ENCODE assay signal across 30 mouse cellular contexts in the genomic region with DNA sequence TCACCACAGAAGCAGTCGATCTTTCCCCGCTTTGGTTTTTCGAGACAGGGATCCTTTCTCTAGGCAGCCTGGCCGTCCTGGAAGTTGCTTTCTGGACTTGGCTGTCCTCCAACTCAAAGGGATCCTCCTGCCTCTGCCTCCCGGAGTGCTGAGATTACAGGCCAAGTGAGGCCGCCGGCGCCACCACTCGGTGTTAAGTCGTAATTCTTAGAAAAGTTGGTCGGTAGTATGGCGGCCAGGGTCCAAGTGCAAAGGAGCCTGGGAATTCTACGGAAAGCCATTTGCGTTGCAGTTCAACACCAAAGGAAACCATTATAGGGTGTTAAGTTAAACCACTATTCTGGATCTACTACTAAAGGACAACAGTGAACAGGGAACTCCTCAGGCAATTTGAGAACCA. TPM values are rescaled to one million over a fixed set of nuclear protein-coding genes. Genes with fewer than 3 reads are reported as not detected.
"Had no signal": no experiment of that assay in that cellular context is flagged by ENCODE, and none has a peak within 500 bp of the region (broad histone marks: within the 10 kb centered on the region; RNA-seq: fewer than 3 reads in every experiment).

No protein-coding gene starts in this region.

- H3K4me1 ChIP-seq: limb, embryonic 13.5 days; liver, embryonic 12.5 days; liver, embryonic 15.5 days had no signal

- H3K27me3 ChIP-seq: limb, embryonic 13.5 days; liver, embryonic 12.5 days; liver, embryonic 15.5 days had no signal

- H3K27ac ChIP-seq: kidney, postnatal 0 days; layer of hippocampus, adult 2 months; left cerebral cortex, adult 2 months; limb, embryonic 13.5 days; liver, embryonic 12.5 days; liver, embryonic 15.5 days; stomach, postnatal 0 days had no signal

- H3K4me3 ChIP-seq: layer of hippocampus, adult 2 months; left cerebral cortex, adult 2 months; limb, embryonic 13.5 days; liver, embryonic 12.5 days; liver, embryonic 15.5 days had no signal

- H3K9me3 ChIP-seq: liver, embryonic 12.5 days; liver, embryonic 15.5 days had no signal

- H3K9ac ChIP-seq: limb, embryonic 13.5 days; liver, embryonic 12.5 days; liver, embryonic 15.5 days had no signal

- DNase-seq: kidney, adult 2 months; kidney, postnatal 25 days; layer of hippocampus, adult 9-11 months; left cerebral cortex, postnatal 4 days; liver; lung, adult 2 months; lung, postnatal 14 days; lung, postnatal 4 days; midbrain, embryonic 14.5 days; thymus, adult 2 months; thymus, postnatal 14 days; thymus, postnatal 4 days had no signal

- H3K36me3 ChIP-seq: limb, embryonic 13.5 days; liver, embryonic 12.5 days; liver, embryonic 15.5 days had no signal

RNA-seq across cellular contexts. Expression of gene Zfp42, which starts 1.1 kb away (rescaled TPM):
- total RNA-seq: layer of hippocampus, adult 2 months; layer of hippocampus, postnatal 25 days; left cerebral cortex, adult 2 months; left cerebral cortex, postnatal 14 days; left cerebral cortex, postnatal 4 days; megakaryocyte progenitor cell, adult 5-6 weeks; megakaryocyte-erythroid progenitor cell, adult 5-6 weeks; midbrain, postnatal 0 days had no signal
- polyA plus RNA-seq: kidney, adult 2 months; kidney, embryonic 14.5 days; kidney, postnatal 0 days; large intestine, adult 2 months; liver, embryonic 12.5 days; liver, embryonic 15.5 days; lung, adult 2 months; lung, embryonic 16.5 days; midbrain, embryonic 14.5 days; midbrain, postnatal 0 days; neural tube, embryonic 11.5 days; neural tube, embryonic 14.5 days; stomach, embryonic 14.5 days; thymus, adult 2 months had no signal
